Mouse (Mus musculus) kidney, adult 2 months (tissue): ENCODE measurements around the gene Traf7. TPM values are rescaled to one million over a fixed set of nuclear protein-coding genes. Genes with fewer than 3 reads are reported as not detected.
A peak's percentile ranks its signal among the peaks of the same experiment; 100 is the strongest.

ENCODE experiments used
- DNase-seq: peaks from one replicate; pipeline ENCODE4 v3.0.0; 2021
- H3K27ac ChIP-seq: fragments of 200-500 bp; 2 replicates; pipeline ENCODE4 v1.5.1; 2012; ENCODE audit warnings: low read depth, low read length, control low read depth, inconsistent platforms; ENCODE audit not compliant: insufficient read depth
- H3K27me3 ChIP-seq: fragments of 200-500 bp; replicated peaks from 2 replicates; pipeline ENCODE4 v1.6.1; 2012; ENCODE audit warnings: mild to moderate bottlenecking, moderate library complexity, low read length, inconsistent platforms; ENCODE audit not compliant: control insufficient read depth, insufficient read depth
- H3K36me3 ChIP-seq: fragments of 200-500 bp; 2 replicates; pipeline ENCODE4 v1.6.1; 2012; ENCODE audit warnings: mild to moderate bottlenecking, moderate library complexity, low read length, inconsistent platforms; ENCODE audit not compliant: control insufficient read depth, insufficient read depth
- H3K4me1 ChIP-seq: fragments of 200-500 bp; 2 replicates; pipeline ENCODE4 v1.6.1; 2011; ENCODE audit warnings: low read length; ENCODE audit not compliant: control insufficient read depth, insufficient read depth
- H3K4me3 ChIP-seq: fragments of 200-500 bp; 2 replicates; pipeline ENCODE4 v1.5.1; 2011; ENCODE audit warnings: mild to moderate bottlenecking, low read depth, low read length, control low read depth; ENCODE audit not compliant: insufficient read depth
- CTCF ChIP-seq: fragments of 200-500 bp; conservative IDR thresholded peaks from 2 replicates; pipeline ENCODE4 v1.5.1; 2011; ENCODE audit warnings: low read depth, mild to moderate bottlenecking, control low read depth, low read length, moderate library complexity, mixed read lengths; ENCODE audit not compliant: insufficient read depth, insufficient read length
- POLR2A ChIP-seq: fragments of 200-500 bp; IDR thresholded peaks from one replicate; pipeline ENCODE4 v1.6.1; 2011; ENCODE audit warnings: low read depth, low read length, control low read depth
- WGBS: fragments of 180-500 bp; shearing (Covaris S2); methylation state at CpG from one replicate; pipeline ENCODE4 v1.1.7; 2018; 5-methylcytosine and 5-hydroxymethylcytosine counted together
- polyA plus RNA-seq: library from polyadenylated mRNA; depleted of rRNA; stranded (reverse); fragments of >200 nt; gene quantifications from 2 replicates; pipeline ENCODE4 v1.2.3, GENCODE M21; 2012; rRNA removed

The Traf7 gene
- polyA plus RNA-seq, result 108 and 124 TPM in 2 replicates

DNA sequence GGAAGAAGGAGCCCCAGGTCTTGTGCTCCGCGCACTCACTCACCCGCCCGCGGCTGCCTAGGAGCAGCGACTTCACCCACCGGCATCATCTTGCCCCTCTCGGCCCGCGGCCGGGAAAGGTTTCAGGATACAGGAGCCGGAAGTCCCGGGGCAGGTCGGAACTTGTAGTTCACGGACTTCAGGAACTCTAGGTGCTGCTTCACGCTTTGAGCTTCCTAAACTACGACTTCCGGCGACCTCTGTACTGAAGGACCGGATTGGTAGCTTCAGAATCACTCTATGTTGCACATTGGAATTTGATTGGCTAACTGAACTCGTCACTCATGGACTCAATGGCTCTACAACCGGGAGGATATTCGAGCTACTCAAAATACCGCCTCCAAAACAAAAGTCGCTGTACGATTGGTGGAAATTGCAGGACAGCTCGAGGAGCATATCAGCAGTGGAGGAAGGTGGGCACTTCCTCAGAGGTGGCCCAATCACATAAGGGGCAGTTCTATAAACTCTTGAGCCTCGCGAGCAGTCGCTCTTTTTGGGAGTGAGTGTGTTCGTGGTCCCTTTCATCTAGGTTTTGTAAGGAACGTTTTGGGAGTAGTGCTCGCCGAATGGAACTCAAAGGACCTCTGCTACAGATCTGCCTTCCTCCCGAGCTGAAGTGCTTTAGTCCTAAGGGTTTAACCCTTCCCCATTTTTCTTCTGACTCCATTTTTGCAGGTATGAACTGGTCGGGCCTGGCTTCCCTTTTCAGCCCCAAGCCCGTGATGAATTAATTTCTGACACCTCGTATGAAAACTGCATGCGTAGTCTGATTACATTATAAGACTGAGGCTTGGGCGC lies at the start of gene Traf7:
Gene Traf7, minus strand, starts transcription at position 216 of the 837 bp plus-strand sequence.
- H3K27ac ChIP-seq, result peak within 1 kb of the TSS; percentile 58; the same call in 1 of the 2 replicates
- DNase-seq, result peak; percentile 100
- peak within 1 kb of the TSS; percentile 78 for H3K4me3 ChIP-seq
- H3K27me3 ChIP-seq, result no peaks in the 10 kb centered on the region
- TF ChIP-seq POLR2A (peak; percentile 62), CTCF (no peak)
- no peaks in the 10 kb centered on the region for H3K36me3 ChIP-seq
- WGBS, result under 1% methylated on average over 40 of the region's 40 CpGs
- H3K4me1 ChIP-seq, result peaks cover 12% of the 10 kb centered on the region

DNA sequence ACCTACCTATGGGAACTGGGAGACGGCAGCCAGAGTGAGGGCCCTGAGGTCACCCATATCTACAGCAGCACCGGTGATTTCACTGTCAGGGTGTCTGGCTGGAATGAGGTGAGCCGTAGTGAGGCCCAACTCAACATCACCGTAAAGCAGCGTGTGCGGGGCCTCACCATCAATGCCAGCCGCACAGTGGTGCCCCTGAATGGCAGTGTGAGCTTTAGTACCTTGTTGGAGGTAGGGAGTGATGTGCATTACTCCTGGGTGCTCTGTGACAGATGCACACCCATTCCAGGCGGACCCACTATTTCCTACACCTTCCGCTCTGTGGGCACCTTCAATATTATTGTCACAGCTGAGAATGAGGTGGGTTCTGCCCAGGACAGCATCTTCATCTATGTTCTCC lies 46.1 kb upstream of the Traf7 start:
- Histone ChIP-seq H3K27me3 (no peaks in the 10 kb centered on the region), H3K36me3 (no peaks in the 10 kb centered on the region; the same call in 1 of the 2 replicates), H3K4me3 (no peak overlapping the region), H3K27ac (no peak overlapping the region), H3K4me1 (no peaks in the 10 kb centered on the region)
- WGBS, result 94% methylated on average over 9 of the region's 9 CpGs
- no peak for DNase-seq
- TF ChIP-seq CTCF (no peak), POLR2A (no peak)

DNA sequence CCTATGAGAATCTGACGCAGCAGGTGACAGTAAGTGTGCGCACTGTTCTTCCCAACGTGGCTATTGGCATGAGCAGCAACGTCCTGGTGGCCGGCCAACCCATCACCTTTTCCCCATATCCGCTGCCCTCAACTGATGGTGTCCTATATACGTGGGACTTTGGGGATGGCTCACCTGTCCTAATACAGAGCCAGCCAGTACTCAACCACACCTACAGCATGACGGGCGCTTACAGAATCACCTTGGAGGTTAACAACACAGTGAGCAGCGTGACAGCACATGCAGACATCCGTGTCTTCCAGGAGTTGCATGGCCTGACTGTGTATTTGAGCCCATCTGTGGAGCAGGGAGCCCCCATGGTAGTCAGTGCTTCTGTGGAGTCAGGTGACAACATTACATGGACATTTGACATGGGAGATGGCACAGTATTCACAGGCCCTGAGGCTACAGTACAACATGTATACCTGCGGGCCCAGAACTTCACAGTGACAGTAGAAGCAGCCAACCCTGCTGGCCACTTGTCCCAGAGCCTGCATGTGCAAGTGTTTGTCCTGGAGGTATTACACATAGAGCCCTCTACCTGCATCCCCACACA lies 45.0 kb upstream of the Traf7 start:
- TF ChIP-seq CTCF (no peak), POLR2A (no peak)
- Histone ChIP-seq H3K27ac (no peak overlapping the region), H3K27me3 (no peaks in the 10 kb centered on the region), H3K4me1 (no peaks in the 10 kb centered on the region), H3K4me3 (no peak overlapping the region), H3K36me3 (no peaks in the 10 kb centered on the region; the same call in 1 of the 2 replicates)
- WGBS, result 94% methylated on average over 12 of the region's 12 CpGs
- DNase-seq, result no peak

DNA sequence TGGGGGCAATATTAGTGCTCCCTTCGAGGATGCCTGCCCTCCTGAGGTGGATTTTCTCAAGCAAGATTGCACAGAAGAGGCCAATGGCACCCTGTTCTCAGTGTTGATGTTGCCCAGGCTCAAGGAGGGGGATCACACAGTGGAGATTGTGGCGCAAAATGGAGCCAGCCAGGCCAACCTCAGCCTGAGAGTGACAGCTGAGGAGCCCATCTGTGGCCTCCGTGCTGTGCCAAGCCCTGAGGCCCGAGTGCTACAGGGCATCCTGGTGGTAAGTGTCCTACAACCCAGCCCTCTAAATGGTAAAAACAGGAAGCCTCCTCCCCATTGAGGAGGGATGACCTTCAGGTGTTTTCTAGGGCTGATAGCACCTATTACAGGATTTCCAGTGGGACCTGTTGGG lies 42.1 kb upstream of the Traf7 start:
- no peak overlapping the region for H3K4me3 ChIP-seq
- no peaks in the 10 kb centered on the region for H3K4me1 ChIP-seq
- H3K27ac ChIP-seq, result no peak overlapping the region
- H3K36me3 ChIP-seq, result no peaks in the 10 kb centered on the region; the same call in 1 of the 2 replicates
- no peaks in the 10 kb centered on the region for H3K27me3 ChIP-seq
- 83% methylated on average over 4 of the region's 4 CpGs for WGBS
- TF ChIP-seq POLR2A (no peak), CTCF (no peak)
- DNase-seq, result no peak

DNA sequence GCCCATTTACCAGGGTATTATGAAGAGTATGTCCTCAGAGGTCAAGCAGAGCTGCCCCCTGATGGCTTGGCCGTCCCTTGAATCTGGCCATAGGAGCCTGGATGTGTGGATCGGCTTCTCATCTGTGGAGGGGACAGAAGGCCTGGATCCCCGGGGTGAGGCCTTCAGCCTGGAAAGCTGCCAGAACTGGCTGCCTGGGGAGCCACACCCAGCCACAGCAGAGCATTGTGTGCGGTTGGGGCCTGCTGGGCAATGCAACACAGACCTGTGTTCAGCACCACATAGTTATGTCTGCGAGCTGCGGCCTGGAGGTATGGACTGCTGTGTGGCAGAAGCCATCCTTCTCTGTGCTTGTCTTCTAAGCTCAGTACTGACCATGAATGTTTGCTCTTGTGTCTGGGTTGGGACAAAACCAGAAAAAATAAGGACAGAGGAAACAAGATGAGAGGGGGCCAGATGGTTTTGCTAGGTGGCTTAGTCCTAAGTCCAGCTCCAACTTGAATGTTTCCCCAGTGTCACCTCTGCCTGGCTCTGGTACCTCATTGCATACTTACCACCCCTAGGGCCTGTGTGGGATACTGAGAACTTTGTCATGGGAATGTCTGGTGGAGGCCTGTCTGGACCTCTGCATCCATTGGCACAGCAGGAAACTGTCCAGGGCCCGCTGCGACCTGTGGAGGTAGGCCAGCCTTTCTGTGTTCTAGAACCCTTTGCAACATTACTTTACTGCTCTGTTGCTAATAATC lies 39.5 kb upstream of the Traf7 start:
- DNase-seq, result peak; percentile 42
- no peaks in the 10 kb centered on the region for H3K27me3 ChIP-seq
- no peaks in the 10 kb centered on the region for H3K4me1 ChIP-seq
- H3K36me3 ChIP-seq, result no peaks in the 10 kb centered on the region
- no peak overlapping the region for H3K27ac ChIP-seq
- TF ChIP-seq POLR2A (no peak), CTCF (no peak)
- H3K4me3 ChIP-seq, result no peak overlapping the region
- 57% methylated on average over 8 of the region's 8 CpGs for WGBS

DNA sequence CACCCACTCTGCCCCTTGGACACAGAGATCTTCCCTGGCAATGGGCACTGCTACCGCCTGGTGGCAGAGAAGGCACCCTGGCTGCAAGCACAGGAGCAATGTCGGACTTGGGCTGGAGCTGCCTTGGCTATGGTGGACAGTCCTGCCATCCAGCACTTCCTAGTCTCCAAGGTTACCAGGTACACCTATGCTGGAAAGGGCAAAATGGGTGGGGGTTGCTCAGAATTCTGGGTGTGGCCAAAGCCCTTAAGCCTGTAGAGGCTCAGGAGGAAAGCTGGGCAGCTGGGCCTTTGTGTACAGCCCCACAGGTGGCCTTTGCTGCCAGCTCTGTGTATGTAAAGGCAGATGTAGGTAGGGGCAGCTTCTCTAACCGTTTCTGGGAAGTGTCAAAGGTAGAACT lies 38.1 kb upstream of the Traf7 start:
- Histone ChIP-seq H3K27me3 (no peaks in the 10 kb centered on the region), H3K27ac (no peak overlapping the region), H3K36me3 (no peaks in the 10 kb centered on the region), H3K4me1 (no peaks in the 10 kb centered on the region), H3K4me3 (no peak overlapping the region)
- no peak for DNase-seq
- 89% methylated on average over 3 of the region's 3 CpGs for WGBS
- TF ChIP-seq CTCF, result no peak
- TF ChIP-seq POLR2A, result no peak

DNA sequence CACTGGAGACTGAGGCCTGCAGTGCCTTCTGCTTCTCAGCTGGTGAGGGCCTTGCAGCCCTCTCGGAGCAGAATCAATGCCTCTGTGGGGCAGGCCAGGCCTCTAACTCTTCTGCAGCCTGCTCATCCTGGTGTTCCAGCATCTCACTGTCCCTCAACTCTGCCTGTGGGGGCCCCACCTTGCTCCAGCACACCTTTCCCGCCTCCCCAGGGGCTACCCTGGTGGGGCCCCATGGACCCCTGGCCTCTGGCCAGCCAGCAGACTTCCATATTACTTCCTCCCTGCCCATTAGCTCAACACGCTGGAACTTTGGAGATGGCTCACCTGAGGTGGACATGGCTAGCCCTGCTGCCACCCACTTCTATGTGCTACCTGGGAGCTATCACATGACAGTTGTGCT lies 37.4 kb upstream of the Traf7 start:
- H3K4me3 ChIP-seq, result no peak overlapping the region
- DNase-seq, result no peak
- 85% methylated on average over 3 of the region's 3 CpGs for WGBS
- no peaks in the 10 kb centered on the region for H3K36me3 ChIP-seq
- no peaks in the 10 kb centered on the region for H3K27me3 ChIP-seq
- no peak overlapping the region for H3K27ac ChIP-seq
- no peak for TF ChIP-seq POLR2A
- no peaks in the 10 kb centered on the region for H3K4me1 ChIP-seq
